Mouse (Mus musculus): ENCODE data around the gene Tfip11.

The Tfip11 gene

DNA sequence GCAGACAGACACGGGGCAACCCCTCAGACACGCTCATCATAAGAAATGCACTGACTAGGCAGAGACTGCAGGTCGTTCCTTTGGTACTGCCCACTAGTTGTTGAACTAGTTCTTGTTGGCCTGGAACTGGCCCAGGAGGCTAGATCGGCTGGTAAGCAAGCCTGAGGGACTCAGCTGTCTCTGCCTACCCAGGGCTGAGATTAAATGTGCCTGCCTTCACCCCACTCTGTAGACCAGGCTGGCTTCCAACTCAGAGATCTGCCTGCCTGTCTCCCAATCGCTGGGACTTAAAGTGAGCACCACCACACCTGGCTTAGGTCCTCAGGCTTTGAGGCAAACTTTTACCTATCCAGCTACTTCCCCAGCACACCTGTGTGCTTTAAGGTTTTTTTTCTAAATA, 5.8 kb upstream of the Tfip11 start:
- no peak for DNase-seq (ENCODE audit: low read depth, low spot score)

DNA sequence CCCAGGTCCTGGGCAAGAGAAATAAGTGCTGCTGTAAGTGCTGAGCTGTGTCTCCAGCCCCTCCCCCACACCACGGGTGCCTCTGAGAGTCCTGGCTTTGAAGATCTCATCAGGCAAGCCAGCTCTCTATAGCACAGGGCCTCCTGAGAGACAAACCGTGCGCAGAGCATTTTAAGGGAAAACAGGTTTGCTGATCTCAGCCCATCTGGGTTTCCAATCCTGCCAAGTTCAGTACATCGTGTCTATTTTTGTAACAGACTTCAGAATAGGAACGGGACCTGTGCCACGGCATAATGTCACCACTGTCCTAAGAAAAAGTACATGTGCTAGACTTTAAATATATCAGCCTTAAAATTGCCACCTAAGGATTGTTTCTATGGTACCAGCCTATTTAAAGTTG, 5.2 kb upstream of the Tfip11 start:
- no peak for DNase-seq (ENCODE audit: low read depth, low spot score)

DNA sequence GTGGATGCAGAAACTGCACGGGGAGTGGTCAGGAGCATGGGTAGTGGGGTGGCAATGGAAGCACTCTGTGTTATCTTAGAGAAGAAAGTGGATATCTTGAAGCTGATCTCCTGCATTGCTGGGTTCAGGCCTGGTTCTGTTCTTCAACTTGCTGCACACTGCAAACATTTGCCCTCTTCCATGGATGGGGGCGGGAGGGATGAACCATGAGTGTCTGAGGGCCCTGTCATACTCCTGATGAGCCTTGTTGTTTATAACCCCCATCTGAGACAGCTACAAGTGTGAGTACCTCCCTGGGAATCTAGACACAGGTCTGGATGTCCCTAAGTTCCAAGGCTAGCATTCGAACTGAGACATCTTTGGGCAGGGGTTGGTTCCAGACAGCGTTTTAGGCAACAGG, 4.8 kb upstream of the Tfip11 start:
- no peak for DNase-seq (ENCODE audit: low read depth, low spot score)

DNA sequence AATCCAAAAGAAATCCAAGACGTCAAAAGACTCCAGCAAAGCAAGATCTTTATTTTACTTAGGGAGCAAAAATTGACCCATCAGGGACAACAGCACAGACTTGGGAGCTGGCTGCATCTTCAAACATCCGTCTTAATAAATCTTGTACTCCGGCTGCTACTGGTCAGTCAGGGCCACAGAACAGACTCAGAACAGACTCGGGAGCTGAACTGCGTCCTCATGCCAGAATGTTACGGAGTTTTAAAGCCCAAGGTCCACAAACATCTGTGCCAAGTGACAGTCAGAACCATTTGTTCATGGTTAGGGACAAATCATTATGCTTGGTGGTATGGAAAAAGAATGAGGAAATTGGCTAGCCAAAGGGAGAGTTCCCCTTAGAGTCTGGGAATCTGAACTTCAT, 2.9 kb upstream of the Tfip11 start:
- no peak for DNase-seq (ENCODE audit: low read depth, low spot score)

DNA sequence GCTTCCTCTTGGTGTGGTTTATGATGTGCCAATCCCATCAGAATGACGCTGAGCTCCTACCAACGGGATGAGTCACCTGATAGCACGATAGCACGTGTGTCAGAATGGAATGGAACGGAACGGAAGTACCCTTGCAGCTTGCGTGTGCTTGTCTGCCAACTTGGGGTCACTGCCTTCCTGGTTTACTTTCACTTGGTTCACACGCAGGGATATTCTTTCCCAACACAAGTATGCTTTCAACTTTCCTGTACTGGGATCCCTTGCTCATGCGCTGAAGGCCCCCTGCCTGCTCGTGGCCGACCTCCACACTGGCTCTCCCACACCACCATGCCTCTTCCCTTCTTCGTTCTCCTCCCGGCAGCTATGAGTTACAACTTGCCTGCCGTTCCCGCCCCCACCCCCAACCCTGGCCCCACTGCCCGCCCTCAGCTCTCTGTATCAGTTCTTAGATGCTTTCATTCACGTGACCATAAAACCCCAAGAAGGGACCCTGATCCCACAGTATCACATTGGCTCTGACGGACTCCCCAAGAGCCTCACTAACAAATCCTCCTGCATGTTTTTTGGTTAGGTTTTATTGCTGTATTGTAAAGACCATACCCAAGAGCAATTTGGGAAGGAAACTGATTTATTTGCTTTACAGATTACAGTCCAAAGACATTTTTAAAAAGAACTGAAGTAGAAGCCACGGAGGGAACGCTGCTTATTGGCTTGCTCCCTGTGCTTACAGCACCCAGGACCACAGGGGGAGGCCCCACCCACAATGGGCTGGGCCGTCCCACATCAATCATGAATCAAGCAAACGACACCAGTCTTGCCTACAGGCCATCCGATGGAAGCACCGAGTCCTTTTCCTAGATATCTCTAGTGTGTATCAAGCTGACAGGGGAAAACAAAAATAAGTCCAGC, 1.3 kb upstream of the Tfip11 start:
- DNase-seq (ENCODE audit: low read depth, low spot score), result no peak

DNA sequence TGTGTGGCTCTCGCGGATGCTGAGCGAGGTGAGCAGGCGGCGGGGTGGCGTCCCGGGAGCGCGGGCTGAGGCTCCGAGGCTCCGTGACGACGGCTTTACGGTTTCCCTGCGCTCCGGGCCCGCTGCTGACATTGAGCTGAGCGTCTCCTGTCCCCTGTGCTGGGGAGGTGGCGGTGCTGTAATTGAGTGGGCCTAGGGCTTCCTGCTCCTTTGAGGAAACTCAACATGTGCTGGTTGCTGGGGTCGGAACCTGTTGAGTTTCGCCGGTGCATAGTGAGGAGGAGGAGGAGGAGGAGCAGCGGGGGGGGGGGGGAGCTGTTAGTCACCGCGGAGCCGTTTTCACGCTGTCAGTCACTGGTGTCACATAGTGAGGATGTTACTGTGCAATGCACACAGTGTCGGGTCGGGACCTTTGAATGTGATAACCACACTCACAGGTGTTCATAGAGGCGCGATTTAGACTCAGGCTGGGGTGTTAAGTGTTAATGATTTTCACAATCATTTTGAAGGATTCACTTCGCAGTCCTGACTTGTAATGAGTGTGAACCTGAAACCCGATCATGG, 370 bp downstream of the Tfip11 start:
- no peak for DNase-seq (ENCODE audit: low read depth, low spot score)

DNA sequence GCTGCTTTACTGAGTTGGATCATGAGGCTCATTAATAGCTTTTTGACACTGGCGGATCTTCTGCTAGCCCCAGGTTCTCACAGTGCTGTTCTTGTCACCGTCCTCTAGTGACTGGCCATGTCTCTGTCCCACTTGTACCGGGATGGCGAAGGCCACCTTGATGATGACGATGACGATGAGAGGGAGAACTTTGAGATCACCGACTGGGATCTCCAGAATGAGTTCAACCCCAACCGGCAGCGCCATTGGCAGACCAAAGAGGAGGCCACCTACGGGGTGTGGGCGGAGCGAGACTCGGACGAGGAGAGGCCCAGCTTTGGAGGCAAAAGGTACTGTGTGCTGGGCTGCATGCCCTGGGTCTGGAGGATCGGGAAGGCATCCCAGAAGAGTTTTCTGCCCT, 1.7 kb downstream of the Tfip11 start:
- no peak for DNase-seq (ENCODE audit: low read depth, low spot score)

DNA sequence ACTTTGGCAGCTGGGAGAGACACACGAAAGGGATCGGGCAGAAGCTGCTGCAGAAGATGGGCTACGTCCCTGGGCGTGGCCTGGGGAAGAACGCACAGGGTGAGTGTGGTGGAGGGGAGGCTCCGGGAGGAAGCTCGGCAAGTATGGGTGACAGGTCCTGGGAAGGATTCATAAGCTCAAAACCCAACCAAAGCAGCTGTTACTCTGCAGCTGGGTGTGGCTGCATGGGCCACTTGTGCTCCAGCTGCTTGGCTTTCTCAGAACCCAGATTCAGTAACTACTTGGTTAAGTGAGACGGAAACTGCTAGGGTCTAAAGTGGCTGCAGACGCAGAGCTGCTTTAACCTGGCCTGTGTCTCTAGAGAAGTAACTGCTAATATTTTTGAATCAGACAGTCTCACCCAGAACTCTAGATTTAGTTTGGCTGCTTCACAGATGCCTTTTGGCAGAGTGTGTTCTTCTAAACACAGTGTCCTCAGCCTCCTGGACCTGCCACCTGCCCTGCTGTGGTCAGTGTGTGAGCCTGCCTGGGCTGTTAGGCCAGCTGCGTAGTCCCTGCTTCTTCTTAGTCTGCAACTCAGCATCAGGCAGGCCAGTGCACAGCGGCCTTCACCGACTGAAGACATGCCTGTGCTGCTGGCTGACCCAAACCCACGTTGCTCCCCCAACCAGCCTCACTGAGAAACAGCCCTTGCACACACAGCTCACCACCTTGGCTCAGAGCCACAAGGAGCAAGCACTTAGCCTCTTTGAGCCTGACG, 3.8 kb downstream of the Tfip11 start:
- no peak for DNase-seq (ENCODE audit: low read depth, low spot score)

DNA sequence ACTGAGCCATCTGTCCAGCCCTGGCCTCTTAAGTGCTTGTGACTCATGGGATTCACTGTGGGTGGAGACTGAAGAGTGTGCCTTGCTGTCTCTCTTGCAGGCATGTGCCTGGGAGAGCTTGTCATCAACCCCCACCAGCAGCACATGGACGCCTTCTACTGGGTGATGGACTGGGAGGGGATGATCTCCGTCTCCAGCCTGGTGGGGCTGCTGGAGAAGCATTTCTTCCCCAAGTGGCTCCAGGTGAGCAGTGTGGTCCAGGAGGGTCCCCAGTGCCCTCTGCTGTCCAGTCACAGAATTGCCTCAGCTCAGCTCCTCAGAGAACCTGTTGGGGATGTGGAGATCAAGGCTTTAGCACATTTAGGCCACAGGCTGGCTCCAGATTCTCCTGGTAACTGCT, 9.3 kb downstream of the Tfip11 start:
- no peak for DNase-seq (ENCODE audit: low read depth, low spot score)

DNA sequence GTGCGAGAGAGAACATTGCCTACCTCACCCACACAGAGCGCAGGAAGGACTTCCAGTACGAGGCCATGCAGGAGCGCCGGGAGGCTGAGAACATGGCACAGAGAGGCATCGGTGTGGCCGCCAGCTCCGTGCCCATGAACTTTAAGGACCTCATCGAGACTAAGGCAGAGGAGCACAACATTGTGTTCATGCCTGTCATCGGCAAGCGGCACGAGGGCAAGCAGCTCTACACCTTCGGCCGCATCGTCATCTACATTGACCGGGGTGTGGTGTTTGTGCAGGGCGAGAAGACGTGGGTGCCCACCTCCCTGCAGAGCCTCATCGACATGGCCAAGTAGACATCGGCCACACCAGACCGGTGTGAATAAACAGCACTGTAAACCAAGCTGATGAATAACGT, 10.8 kb downstream of the Tfip11 start:
- DNase-seq (ENCODE audit: low read depth, low spot score), result no peak

DNA sequence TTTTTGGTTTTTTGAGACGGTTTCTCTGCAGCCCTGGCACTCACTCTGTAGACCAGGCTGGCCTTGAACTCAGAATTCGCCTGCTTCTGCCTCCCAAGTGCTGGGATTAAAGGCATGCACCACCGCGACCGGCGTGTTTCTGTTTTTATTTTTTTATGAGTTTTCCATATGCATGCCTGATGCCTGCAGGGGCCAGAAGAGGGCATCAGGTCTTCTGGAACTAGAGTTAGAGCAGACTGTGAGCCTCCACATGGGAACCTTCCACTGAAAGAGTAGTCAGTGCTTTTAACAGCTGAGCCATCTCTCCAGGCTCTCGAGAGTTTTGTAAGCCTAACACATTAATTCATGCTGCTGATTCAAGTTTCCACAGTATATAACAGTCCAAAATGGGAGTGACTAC, 13.1 kb downstream of the Tfip11 start:
- no peak for DNase-seq (ENCODE audit: low read depth, low spot score)

DNA sequence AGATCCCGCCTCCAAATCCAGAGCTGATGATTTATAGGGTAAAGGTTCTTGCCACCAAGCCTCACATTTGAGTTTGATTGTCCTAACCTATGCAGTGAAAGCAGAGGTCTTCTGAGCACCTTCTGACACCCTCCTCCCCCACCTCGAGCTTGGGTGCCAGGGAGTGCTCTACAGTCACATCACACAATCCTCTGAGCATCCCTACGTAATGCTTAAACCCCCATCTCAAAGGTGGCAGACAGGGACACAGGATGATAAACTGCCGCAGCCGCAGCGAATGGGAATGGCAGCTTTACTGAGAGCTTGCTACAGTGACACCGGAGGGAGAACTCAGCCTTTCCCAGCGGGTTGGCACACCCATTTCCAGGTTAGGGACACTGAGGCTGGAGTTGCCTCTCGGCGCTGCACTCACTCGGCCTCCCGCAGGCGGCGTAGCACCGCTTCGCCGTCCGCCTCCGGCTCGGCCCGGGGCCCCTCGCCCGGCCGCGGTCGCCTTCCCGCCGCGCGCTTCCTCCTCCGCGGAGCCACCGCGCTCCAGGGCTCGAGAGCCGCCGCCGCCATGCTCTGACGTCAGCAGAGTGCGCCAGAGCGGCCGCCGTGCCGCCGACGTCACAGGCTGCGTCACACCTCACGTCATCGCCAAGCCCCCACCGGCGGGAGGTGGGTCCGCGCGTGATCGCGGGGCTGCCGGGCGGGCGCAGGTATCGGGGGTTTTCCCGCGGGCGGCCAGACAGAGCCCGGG, 16.5 kb downstream of the Tfip11 start, which contains the start of the genes Srrd and Hps4:
TSS of gene Srrd (minus strand) at position 578 of the 742 bp plus-strand sequence.
TSS of gene Hps4 (plus strand) at position 621 of the 742 bp plus-strand sequence.
- DNase-seq (ENCODE audit: low read depth, low spot score), result no peak

DNA sequence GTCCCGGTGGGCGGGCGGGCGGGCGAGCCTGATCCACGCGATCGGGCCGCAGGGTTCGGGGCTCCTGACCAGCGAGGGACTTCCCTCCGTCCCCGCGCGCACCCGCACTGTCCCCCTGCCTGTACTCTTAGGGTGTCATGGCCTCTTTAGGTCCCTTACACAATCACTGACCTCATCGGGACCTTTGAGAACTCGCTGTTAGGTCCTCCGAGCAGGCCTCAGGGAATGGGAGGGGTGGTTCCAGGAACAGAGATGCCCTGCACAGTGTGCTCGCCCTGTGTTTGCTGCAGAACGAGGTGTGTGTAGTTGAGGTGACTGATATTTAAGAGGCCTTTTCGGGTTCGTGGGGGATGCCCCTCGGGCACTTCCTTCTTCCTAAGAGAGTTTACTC, 17.0 kb downstream of the Tfip11 start:
- DNase-seq (ENCODE audit: low read depth, low spot score), result no peak

DNA sequence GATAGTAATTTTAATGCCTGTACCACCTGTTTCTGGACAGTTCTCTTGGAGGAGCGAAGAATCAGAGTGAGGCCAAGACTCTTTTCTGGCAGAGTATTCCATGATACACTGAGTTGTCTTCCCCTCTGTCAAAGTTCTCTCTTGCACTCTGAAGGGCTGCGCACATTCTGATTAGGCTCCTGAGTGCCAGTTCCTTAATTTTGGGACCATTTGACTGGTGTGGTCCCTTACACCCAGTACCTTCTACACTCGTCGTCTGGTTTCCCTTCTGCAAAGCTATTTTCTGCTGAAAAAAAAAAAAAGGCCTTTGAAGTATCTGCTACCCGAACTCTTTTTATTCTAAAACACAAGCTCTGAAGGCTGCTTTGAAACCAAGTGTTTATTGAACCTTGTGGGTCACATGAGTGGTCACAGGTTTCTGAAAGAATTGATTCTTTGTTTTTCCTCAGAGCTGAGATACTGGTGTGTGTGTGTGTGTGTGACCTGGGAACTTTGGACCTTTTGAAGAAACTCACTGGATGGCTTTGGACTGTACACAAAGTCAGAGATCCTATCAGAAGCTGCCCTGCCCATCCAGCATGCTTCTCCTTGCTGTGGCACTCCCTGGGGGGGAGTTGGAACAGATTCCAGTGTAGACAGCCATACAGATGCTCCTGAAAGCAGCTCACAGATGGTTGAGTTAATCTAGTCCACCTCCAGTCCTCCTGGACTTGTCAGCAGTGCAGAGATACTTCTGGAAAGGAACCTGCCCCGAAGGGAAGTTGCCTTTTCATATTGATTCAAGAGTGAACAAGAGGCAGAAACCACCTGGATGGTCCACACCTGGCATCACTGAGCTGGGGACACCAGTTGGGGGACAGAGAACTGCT, 18.2 kb downstream of the Tfip11 start:
- no peak for DNase-seq (ENCODE audit: low read depth, low spot score)

DNA sequence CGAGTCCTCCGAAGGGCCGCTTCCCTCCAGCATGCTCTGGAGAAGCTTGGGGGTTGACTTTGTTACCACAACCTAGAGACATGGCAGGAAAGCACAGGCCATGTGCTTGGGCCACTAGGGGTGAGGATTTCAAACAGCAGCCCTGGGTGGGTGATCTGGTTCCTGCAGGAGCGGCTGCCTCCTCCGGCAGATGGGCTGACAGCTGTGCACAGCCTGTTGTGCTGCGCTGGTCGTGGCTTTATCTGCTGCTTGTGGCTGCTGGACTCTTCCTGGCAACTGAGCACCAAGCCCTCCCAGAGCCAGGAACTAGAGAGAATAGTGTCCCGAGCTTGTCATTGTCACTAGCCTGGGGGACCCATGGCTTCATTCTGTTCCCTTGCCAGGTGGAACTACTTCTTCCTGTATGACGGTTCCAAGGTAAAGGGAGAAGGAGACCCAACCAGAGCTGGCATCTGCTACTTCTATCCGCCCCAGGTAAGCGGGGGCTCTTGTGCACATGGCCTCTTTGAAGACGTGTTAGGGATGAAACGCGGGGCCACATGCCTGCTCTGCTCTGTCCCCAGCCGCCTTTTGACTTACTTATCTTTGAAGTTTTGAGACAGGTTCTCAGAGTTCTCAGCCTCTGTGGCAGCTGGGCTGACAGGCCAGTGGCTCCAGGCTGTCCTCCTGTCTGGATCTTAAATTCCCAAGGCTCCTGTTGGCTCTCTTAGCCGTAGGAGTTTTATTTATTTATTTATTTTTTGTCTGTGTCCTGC, 20.2 kb downstream of the Tfip11 start:
- DNase-seq (ENCODE audit: low read depth, low spot score), result no peak

DNA sequence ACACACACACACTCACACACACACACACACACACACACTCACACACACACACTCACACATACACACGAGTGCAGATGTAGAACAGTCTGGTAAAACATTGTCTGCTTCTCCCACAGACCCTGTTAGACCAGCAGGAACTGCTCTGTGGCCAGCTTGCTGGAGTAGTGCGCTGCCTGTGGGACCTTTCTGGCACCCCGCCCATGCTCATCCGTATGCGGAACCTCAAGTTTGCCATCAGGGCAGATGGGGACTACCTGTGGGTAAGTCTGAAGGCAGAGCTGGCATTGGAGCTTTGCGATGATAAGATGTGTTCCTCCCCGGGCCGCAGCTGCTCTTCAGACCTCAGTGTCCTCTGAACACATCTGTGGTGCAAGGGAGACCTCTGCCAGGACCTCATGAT, 23.0 kb downstream of the Tfip11 start:
- no peak for DNase-seq (ENCODE audit: low read depth, low spot score)

DNA sequence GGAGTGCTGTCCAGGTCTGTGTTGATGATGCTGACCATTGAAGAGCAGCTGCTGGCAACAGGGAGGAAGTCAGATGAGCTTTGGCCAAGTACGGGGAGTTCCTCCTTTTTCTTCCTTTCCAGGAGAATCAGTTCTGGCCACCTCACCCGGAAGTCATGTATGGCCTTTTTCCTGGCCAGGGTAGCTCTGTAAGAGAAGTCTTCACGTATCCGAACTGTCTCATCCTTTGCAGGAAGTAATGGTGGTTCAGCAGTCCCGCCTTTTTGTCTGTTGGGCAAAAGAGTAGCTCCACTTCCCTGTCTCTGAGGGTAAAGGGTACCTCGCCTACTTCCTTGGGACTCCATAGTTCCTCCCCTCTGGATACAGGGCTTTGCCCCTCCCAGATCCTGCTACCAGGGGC, 29.3 kb downstream of the Tfip11 start:
- DNase-seq (ENCODE audit: low read depth, low spot score), result no peak

DNA sequence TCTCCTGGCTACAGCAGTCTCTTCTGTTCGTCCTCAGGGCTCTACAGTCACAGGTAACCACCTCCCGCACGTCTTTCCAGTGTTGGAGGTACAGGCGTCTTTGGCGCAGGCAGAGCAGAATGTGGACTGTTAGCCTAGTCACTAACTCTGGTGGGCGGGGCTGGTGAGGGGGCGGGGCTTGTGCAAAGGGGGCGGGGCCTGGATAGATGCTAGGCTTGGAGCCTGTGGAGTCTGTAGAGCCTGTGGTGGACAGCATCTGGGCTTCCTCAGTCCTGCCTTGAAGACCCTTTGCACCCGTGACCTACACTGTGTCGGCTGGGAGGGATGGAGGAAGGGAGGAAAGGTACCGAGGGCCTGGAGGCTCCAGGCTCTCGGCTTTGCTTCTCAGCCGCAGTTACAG, 29.8 kb downstream of the Tfip11 start, which contains the start of gene Gm6583:
TSS of gene Gm6583 (minus strand) at position 124 of the 400 bp plus-strand sequence.
- DNase-seq (ENCODE audit: low read depth, low spot score), result no peak

DNA sequence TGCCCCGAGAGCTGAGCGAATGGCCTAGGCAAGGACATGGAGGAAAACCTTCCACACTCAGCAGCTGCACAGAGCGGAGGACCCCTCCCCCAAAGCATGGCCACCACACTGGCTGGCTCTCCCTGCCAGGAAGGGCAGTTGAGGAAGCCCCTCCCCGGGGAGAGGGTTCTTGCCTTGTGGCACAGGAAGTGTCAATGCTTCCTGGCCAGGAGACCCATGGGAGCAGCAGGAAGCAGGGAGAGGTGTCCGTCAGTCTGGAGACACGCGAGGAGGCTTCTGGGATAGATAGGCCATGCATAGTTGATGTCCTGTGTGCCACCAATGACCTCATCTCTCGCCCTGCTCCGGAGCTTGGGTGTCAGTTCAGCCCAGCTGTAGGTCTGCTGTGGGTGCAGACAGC, 30.2 kb downstream of the Tfip11 start:
- no peak for DNase-seq (ENCODE audit: low read depth, low spot score)

DNA sequence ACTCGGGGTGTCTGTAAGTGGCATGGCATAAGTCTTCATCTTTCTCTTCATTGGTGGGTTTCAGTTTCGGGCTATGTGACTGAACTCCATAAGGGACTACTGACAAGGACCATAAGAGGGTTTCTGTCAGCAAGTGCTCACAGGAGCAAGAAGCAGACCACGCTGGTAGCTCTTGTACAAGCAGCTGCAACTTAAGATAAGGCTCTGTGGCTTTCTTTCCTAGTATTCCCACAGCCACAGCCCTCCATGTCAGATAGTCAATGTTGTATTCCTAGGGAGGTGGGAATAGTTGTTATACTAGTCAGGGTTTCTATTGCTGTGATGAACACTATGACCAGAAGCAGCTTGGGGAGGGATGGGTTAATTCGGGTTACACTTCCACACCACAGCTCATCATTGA, 33.4 kb downstream of the Tfip11 start:
- no peak for DNase-seq (ENCODE audit: low read depth, low spot score)
